Mouse (Mus musculus) intestine, embryonic 16.5 days (tissue): Measurements from ENCODE around the gene 1700013G24Rik. TPM values are rescaled to one million over a fixed set of nuclear protein-coding genes. Genes with fewer than 3 reads are reported as not detected.

Experiments
- ATAC-seq: fragments of 200-750 bp; cut with Nextera tagmentation; 2 replicates; pipeline ENCODE4 v1.8.0; 2017; ENCODE audit warnings: moderate TSS enrichment, moderate library complexity
- H3K27ac ChIP-seq: fragments of 300-500 bp; sonication (generic); 2 replicates; pipeline ENCODE4 v1.5.1; 2014; ENCODE audit warnings: mild to moderate bottlenecking, low read length
- H3K27me3 ChIP-seq: fragments of 300-500 bp; sonication (generic); replicated peaks from 2 replicates; pipeline ENCODE4 v1.6.1; 2014; ENCODE audit warnings: low read length, control low read depth, mixed read lengths; ENCODE audit not compliant: control insufficient read depth, insufficient read depth
- H3K36me3 ChIP-seq: fragments of 300-500 bp; sonication (generic); 2 replicates; pipeline ENCODE4 v1.6.1; 2014; ENCODE audit warnings: low read length, control low read depth; ENCODE audit not compliant: control insufficient read depth, insufficient read depth
- H3K4me1 ChIP-seq: fragments of 300-500 bp; sonication (generic); 2 replicates; pipeline ENCODE4 v1.6.1; 2014; ENCODE audit warnings: low read length, control low read depth, mixed read lengths; ENCODE audit not compliant: control insufficient read depth, insufficient read depth
- H3K4me2 ChIP-seq: fragments of 300-500 bp; sonication (generic); 2 replicates; pipeline ENCODE4 v1.6.1; 2014; ENCODE audit warnings: low read depth, low read length, control low read depth
- H3K4me3 ChIP-seq: fragments of 300-500 bp; sonication (generic); 2 replicates; pipeline ENCODE4 v1.5.1; 2014; ENCODE audit warnings: mild to moderate bottlenecking, low read length
- H3K9ac ChIP-seq: fragments of 300-500 bp; sonication (generic); 2 replicates; pipeline ENCODE4 v1.6.1; 2014; ENCODE audit warnings: low read depth, low read length
- H3K9me3 ChIP-seq: fragments of 300-500 bp; sonication (generic); 2 replicates; pipeline ENCODE4 v1.6.1; 2016; ENCODE audit warnings: low read length, control low read depth; ENCODE audit not compliant: control insufficient read depth
- WGBS: fragments of 180-500 bp; shearing (Covaris S2); extraction: QIAGEN DNeasy Blood & Tissue Kit; methylation state at CpG from one replicate; pipeline ENCODE4 v1.1.7; 2014; 5-methylcytosine and 5-hydroxymethylcytosine counted together
- polyA plus RNA-seq: library from polyadenylated mRNA; unstranded; fragments of >200 nt; fragmentation: Nextera tagmentation; extraction: Ambion mirVana; gene quantifications from 2 replicates; pipeline ENCODE4 v1.2.1, GENCODE M21; 2015

The 1700013G24Rik gene
- polyA plus RNA-seq, 1 experiment from 2014 or later: not detected

DNA sequence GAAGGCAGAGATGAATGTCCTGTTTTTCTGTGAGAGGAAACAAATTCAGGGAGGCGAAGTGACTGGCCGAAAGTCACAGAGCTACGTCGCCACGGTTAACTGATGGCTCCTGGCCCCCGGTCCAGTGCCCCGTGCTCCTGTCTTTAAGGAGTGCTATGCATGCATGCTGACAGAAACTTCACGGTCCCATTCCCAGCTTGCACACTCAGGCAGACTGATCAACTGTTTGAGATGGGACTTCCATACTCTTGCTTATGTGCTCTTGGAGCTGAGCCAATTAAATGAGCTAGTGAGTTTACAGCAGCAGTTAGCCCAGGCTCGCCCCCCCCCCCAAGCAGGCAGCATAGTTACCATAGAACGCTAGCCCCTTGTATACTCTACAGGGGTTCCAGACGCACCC, 35.0 kb downstream of the 1700013G24Rik start:
- peak overlapping the region; percentile 93 for H3K27ac ChIP-seq
- WGBS: 32% methylated on average over 11 of the region's 11 CpGs
- H3K4me2 ChIP-seq: peak overlapping the region; percentile 28
- no peak; the same call in 1 of the 2 replicates for ATAC-seq
- H3K9ac ChIP-seq: 0 out of 2 replicates have a peak overlapping the region, but pooled peaks have one; percentile 53
- no peaks in the 10 kb centered on the region for H3K27me3 ChIP-seq
- no peaks in the 10 kb centered on the region for H3K36me3 ChIP-seq
- H3K9me3 ChIP-seq: no peaks in the 10 kb centered on the region
- no peak overlapping the region for H3K4me3 ChIP-seq
- H3K4me1 ChIP-seq: peaks cover 66% of the 10 kb centered on the region

DNA sequence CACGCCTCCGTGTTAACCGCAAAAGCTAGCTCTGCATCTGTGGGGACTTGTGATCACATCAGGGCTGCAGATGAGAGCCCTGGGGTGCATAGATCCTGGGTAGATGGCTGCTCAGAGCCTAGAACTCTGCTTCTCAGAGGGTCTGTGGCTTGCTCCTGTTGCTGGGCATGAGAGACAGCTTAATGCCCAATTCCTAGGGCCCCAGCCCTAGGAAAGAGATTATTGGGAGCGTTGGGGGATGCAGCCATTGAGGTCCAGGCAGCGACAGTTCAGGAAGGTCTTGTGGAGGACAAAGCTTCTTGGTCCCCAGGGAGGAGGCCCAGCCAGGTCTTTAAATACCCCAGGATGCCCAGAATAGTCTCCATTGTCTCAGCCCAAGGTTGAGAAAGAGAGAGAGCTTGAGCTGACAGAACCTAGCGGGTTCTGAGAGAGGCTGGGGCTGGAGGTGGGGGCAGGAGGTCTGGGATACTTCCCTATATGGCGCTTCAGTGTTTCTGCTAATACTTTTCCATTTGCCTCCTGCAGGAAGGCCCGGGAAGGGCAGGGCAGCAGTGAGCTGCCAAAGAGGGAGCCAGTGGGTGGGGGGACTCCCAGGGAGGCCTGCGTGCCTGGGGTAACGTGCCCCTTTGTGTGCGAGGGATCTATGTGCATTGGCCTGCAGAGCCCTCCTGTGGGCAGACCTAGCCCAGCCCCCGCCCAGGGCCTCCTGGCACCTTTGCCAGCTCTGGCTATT, 35.7 kb downstream of the 1700013G24Rik start:
- peak; percentile 68 for ATAC-seq
- Histone ChIP-seq H3K4me2 (peak overlapping the region; percentile 20; the same call in 1 of the 2 replicates), H3K9ac (peak overlapping the region; percentile 52), H3K4me3 (no peak overlapping the region), H3K4me1 (peaks cover 66% of the 10 kb centered on the region), H3K27ac (peak overlapping the region; percentile 93), H3K36me3 (no peaks in the 10 kb centered on the region), H3K27me3 (no peaks in the 10 kb centered on the region), H3K9me3 (no peaks in the 10 kb centered on the region)
- 24% methylated on average over 12 of the region's 12 CpGs for WGBS

DNA sequence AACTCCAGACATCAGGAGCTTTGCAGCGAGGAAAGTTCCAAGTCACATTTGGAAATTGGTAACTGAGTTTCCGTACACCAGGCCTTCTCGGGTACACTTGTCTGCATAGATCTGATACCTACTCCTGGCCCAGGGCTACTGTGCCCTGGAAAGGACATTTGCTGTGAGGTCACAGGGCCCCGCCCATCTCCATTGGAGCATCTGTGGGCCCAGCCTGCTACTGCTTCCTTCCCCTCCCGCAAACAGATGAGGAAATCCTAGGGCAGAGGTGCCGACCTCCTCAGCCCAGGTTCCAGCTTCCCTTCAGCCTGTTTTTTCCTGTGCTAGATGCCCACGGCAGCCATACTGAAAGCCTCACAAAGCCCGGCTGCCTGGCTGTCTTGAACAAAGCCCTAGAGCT, 36.9 kb downstream of the 1700013G24Rik start:
- whole genome bisulfite sequencing: 52% methylated on average over 8 of the region's 8 CpGs

DNA sequence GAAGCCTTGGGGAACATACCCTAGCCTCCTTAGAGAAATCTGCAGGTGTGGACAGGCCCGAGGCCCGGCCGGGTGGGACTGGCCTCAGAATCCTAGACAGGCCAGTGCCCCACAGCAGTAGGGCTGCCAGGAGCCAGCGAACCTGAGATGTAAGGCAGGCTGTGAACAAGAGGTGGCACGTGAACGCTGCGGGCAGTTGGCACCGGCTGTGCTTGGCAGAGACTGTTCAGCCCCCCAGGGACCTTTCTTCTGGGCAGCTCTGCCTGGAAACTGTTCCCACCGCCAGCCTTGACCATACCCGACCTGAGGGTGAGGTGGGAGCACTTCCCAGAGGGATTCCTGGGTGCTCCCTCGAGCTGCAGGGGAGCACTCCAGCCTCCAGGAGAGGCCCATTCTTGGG, 39.5 kb downstream of the 1700013G24Rik start:
- H3K27ac ChIP-seq: no peak overlapping the region
- H3K4me1 ChIP-seq: peaks cover 58% of the 10 kb centered on the region
- H3K27me3 ChIP-seq: no peaks in the 10 kb centered on the region
- no peaks in the 10 kb centered on the region for H3K36me3 ChIP-seq
- H3K4me3 ChIP-seq: no peak overlapping the region
- H3K9me3 ChIP-seq: no peaks in the 10 kb centered on the region
- 81% methylated on average over 11 of the region's 11 CpGs for WGBS
- no peak for ATAC-seq
- no peak overlapping the region for H3K4me2 ChIP-seq
- no peak overlapping the region for H3K9ac ChIP-seq

More for the DNA sequence above, 36.9 kb downstream of the 1700013G24Rik start:
- Histone ChIP-seq H3K4me2 (no peak overlapping the region), H3K9ac (0 out of 2 replicates have a peak overlapping the region, but pooled peaks have one; percentile 15), H3K4me1 (peaks cover 64% of the 10 kb centered on the region), H3K27ac (peak overlapping the region; percentile 93), H3K9me3 (no peaks in the 10 kb centered on the region), H3K27me3 (no peaks in the 10 kb centered on the region), H3K4me3 (no peak overlapping the region), H3K36me3 (no peaks in the 10 kb centered on the region)
- no peak for ATAC-seq

DNA sequence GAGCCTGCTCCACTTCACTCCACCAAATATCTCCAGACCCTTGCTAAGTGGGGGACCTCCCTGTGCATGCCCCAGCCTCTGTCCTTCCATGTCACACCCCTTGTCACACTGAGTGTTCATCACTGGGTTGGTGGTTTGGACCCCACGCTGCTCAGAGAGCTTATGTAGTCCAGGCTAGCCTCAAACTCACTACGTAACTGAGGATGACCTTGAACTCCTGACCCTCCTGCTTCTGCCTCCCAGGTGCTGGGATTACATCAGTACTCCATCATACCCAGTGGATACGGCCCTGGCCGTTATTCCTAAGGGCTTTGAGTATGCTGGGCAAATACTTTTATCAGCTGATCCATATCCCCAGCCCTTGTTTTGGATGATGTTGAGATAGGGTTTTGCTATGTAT, 40.1 kb downstream of the 1700013G24Rik start:
- Histone ChIP-seq H3K36me3 (no peaks in the 10 kb centered on the region), H3K4me2 (no peak overlapping the region), H3K9me3 (no peaks in the 10 kb centered on the region), H3K4me3 (no peak overlapping the region), H3K27me3 (no peaks in the 10 kb centered on the region), H3K9ac (no peak overlapping the region), H3K4me1 (peaks cover 58% of the 10 kb centered on the region), H3K27ac (no peak overlapping the region)
- WGBS: 84% methylated on average over 4 of the region's 4 CpGs
- no peak for ATAC-seq

DNA sequence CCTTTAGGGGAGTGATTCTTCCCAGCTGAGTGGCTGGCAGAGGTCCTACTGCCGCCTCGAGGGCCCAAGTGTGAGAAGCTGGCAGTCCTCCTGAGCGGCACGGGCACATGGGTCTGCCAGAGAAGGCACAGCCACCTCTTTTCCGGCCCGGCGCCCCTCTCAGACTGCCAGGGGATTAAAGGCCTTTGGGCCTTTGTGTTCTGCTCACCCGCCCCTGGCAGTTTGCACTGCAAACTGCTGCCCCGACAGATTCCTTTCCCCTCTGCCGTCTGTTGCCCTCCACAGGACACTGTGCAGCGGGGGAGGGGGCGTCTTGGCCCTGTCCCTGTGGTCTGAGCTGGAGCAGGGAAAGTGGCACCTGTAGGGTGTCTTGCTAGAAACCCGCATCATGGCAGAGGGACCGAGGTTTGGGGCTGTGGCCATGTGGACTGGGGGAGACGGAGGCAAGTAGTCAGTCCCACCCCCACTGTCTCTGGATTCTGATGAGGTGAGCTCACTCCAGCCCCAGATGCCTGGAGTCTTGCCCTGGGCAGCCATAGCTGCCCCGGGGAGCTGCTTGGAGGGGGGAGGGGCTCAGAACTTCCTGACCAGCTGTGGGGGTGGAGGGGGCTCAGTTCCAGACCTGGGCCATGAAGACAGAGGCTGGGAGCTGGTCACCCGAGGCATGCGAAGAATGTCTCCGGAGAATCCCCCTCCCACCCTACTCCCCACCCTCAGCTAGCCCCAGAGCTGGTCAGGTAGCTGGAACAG, 41.8 kb downstream of the 1700013G24Rik start:
- WGBS: 24% methylated on average over 19 of the region's 19 CpGs
- Histone ChIP-seq H3K27ac (peak overlapping the region; percentile 82), H3K36me3 (no peaks in the 10 kb centered on the region), H3K9me3 (no peaks in the 10 kb centered on the region), H3K9ac (peak overlapping the region; percentile 62), H3K4me1 (peaks cover 59% of the 10 kb centered on the region), H3K4me2 (no peak overlapping the region), H3K4me3 (no peak overlapping the region), H3K27me3 (no peaks in the 10 kb centered on the region)
- peak; percentile 41 for ATAC-seq

DNA sequence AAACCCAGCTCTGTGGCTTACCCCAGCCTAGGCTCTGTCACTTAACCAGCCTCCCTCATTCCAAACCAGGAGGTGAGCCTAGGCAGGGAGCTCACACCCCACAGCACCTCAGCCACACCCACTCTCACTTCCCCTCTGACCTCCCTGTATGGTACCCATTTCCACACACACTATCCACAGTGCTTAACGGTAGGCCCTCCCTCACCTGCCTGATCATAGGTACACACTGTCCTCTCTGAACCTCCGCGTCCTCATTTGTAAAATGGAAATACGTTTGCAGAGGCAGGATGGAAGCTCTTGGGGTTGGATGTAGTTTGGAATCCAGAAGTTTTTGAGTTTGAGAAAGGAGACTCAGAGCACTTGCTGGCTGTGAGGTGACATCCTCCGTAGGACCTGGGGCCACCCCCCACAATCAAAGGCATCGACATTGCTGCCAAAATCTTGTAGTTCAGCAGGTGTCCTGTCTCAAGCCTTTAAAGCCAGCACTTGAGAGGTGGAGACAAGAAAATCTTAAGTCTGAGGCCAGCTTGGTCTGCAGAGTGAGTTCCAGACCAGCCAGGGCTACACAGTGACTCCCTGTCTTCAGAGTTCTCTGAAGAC, 42.5 kb downstream of the 1700013G24Rik start:
- ATAC-seq: peak; percentile 8; the same call in 1 of the 2 replicates
- H3K4me1 ChIP-seq: peaks cover 58% of the 10 kb centered on the region
- 44% methylated on average over 6 of the region's 6 CpGs for WGBS
- H3K27ac ChIP-seq: peak overlapping the region; percentile 82
- H3K27me3 ChIP-seq: no peaks in the 10 kb centered on the region
- H3K9ac ChIP-seq: no peak overlapping the region
- H3K4me3 ChIP-seq: no peak overlapping the region
- no peak overlapping the region for H3K4me2 ChIP-seq
- no peaks in the 10 kb centered on the region for H3K36me3 ChIP-seq
- H3K9me3 ChIP-seq: no peaks in the 10 kb centered on the region

DNA sequence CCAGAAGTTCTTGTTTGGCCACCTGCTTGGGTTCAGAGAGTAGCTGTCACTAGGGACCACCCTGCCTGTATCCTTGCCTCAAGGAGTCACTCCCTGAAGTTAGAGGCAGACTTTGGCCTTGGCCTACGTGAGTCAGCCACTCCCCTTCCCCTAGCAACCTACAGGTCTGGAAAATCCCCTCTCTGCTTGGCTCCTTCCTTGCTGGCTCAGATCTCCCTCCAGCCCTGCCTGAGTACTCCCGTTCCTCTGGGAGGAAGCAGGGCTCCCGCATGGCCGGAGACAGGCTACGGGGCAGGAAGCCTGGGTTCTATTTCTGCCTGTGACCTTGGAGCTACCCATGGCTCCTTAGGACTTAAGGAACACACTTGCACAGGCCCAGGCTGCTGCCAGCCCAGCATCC, 44.3 kb downstream of the 1700013G24Rik start:
- peaks cover 58% of the 10 kb centered on the region for H3K4me1 ChIP-seq
- peaks cover 3% of the 10 kb centered on the region; the same call in 1 of the 2 replicates for H3K36me3 ChIP-seq
- peak overlapping the region; percentile 21; the same call in 1 of the 2 replicates for H3K4me2 ChIP-seq

More for the DNA sequence above, 44.3 kb downstream of the 1700013G24Rik start:
- WGBS: 41% methylated on average over 5 of the region's 5 CpGs
- Histone ChIP-seq H3K27me3 (no peaks in the 10 kb centered on the region), H3K4me3 (no peak overlapping the region), H3K27ac (peak overlapping the region; percentile 83), H3K9me3 (no peaks in the 10 kb centered on the region), H3K9ac (peak overlapping the region; percentile 44; the same call in 1 of the 2 replicates)
- peak; percentile 73 for ATAC-seq
